Mouse (Mus musculus): ENCODE measurements around the gene Kctd14. TPM values are rescaled to one million over a fixed set of nuclear protein-coding genes. Genes with fewer than 3 reads are reported as not detected.

The Kctd14 gene
- polyA plus RNA-seq, 1 experiment = not detected

DNA sequence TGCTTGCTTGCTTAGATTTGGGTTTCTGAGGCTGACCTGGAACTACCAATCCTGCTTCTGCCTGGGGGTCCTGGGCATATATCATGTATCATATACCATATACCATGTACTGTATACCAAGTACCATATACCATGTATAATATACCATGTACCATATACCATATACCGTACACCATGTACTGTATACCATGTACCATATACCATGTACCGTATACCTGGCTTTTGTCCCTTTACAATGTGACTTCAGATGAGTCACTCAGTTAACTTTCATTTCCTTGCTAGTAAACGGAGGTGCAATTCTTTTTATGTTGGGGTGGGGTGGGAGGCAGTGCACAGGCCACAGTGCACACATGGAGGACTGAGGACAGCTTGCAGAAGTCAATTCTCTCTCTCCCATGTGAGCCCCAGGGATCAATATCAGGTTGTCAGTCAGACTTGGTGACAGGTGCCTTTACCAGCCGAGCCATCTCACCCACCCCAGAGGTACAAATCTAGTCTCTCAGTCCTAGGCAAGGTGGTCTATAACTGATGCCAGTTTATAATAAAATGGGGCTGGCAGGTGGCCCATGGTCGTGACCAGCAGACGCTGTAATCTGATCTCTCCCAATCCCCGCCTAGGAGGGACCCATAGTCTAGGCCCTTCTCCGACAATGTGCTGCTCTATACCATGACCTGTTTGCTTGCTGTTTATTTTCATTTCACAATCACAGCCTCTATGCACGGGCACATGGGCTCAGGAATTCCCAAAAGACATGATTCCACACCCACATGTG is 36.0 kb upstream of the Kctd14 start:
- Histone ChIP-seq H3K4me3 (ENCODE audit: low read depth, low read length) (no peak overlapping the region), H3K4me1 (ENCODE audit: control insufficient read depth, insufficient read depth, low read length) (peaks cover 2% of the 10 kb centered on the region), H3K36me3 (ENCODE audit: control insufficient read depth, insufficient read depth, low read length, poor library complexity, severe bottlenecking) (no peaks in the 10 kb centered on the region), H3K9ac (ENCODE audit: low read depth, poor library complexity, severe bottlenecking) (no peak overlapping the region), H3K27ac (ENCODE audit: insufficient read depth, low read length) (no peak overlapping the region), H3K27me3 (ENCODE audit: control insufficient read depth, insufficient read depth, low read length, poor library complexity, severe bottlenecking) (no peaks in the 10 kb centered on the region), H3K9me3 (replicated peaks; ENCODE audit: control insufficient read depth, insufficient read depth, low read length, poor library complexity, severe bottlenecking) (no peaks in the 10 kb centered on the region)
- TF ChIP-seq POLR2A (IDR thresholded peaks at IDR 0.05; ENCODE audit: insufficient read depth, low read length) = no peak
- TF ChIP-seq CTCF (IDR thresholded peaks at IDR 0.05; ENCODE audit: low read depth, low read length) = no peak
- TF ChIP-seq EP300 (IDR thresholded peaks at IDR 0.05; ENCODE audit: insufficient read depth, low read depth, low read length) = no peak

DNA sequence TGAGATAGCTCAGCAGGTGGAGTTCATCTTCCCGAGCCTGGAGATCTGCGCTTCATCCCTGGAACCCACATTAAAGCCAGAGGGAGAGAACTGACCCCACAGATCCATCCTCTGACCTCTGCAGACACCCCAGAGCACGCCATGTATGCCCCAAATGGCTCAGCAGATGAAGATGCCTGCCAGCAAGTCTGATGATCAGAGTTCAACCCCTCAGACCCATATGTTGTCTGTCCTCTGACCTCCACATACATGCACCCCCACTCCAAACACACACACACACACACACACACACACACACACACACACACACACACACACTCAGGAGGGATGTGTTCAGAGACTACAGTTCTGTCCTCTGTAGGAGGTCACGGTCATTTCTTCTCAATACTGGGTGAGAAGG is 34.6 kb upstream of the Kctd14 start:
- H3K27me3 ChIP-seq (ENCODE audit: control insufficient read depth, insufficient read depth, low read length, poor library complexity, severe bottlenecking) = no peaks in the 10 kb centered on the region
- H3K4me3 ChIP-seq (ENCODE audit: low read depth, low read length) = no peak overlapping the region
- TF ChIP-seq CTCF (IDR thresholded peaks at IDR 0.05; ENCODE audit: low read depth, low read length) (no peak), POLR2A (IDR thresholded peaks at IDR 0.05; ENCODE audit: insufficient read depth, low read length) (no peak), EP300 (IDR thresholded peaks at IDR 0.05; ENCODE audit: insufficient read depth, low read depth, low read length) (no peak)
- no peak overlapping the region for H3K27ac ChIP-seq (ENCODE audit: insufficient read depth, low read length)
- H3K9ac ChIP-seq (ENCODE audit: low read depth, poor library complexity, severe bottlenecking) = no peak overlapping the region
- no peaks in the 10 kb centered on the region for H3K36me3 ChIP-seq (ENCODE audit: control insufficient read depth, insufficient read depth, low read length, poor library complexity, severe bottlenecking)
- no peaks in the 10 kb centered on the region for H3K9me3 ChIP-seq (replicated peaks; ENCODE audit: control insufficient read depth, insufficient read depth, low read length, poor library complexity, severe bottlenecking)
- peaks cover 2% of the 10 kb centered on the region for H3K4me1 ChIP-seq (ENCODE audit: control insufficient read depth, insufficient read depth, low read length)

DNA sequence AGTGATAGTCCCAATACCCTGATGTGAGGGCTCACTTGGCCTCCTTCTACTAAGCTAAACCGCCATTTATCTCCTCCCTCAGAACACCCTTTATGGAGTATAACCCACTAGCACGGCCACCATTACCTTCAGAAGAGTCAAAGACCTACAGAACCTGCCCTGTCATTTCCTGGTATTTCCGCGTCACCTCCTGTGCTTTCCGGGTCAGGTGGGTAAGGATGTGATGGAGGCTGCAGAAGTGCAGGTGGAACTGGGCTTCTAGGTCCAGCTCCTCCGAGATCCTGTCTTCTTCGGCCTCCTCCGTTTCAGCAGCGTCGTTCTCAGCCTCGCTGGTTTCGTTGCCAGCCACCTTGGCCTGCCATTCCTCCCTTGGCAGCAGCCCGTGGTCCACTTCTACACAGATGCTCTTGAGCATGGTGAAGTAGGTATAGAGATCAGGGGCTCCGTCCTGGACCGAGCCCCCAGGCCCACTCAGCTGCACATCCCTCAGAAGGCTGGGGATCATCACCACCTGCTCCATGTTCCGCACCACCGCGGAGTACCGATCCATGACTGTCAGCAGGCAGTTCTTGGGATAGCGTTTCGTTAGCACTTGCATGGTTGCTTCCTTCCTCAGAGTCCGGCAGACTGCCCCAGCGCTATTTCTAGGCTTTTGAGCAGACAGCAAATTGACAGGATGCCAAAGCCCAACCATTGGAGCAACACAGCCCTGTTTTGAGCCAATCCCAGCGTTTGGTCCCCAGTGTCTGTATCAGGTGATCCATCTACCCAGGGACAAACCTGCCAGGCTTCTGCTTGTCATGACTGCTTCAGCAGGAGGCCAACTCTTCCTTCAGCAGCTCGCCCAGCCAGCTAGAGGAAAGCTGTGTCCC is 34.0 kb upstream of the Kctd14 start, which contains the start of gene Thrsp:
Gene Thrsp (minus strand): TSS at position 825 of the 872 bp plus-strand sequence.
- Histone ChIP-seq H3K9ac (ENCODE audit: low read depth, poor library complexity, severe bottlenecking) (no peak within 1 kb of the TSS), H3K27ac (ENCODE audit: insufficient read depth, low read length) (no peak within 1 kb of the TSS), H3K4me3 (ENCODE audit: low read depth, low read length) (peak within 1 kb of the TSS; percentile 3; the same call in 1 of the 2 replicates), H3K9me3 (replicated peaks; ENCODE audit: control insufficient read depth, insufficient read depth, low read length, poor library complexity, severe bottlenecking) (no peaks in the 10 kb centered on the region), H3K27me3 (ENCODE audit: control insufficient read depth, insufficient read depth, low read length, poor library complexity, severe bottlenecking) (no peaks in the 10 kb centered on the region), H3K36me3 (ENCODE audit: control insufficient read depth, insufficient read depth, low read length, poor library complexity, severe bottlenecking) (no peaks in the 10 kb centered on the region), H3K4me1 (ENCODE audit: control insufficient read depth, insufficient read depth, low read length) (peaks cover 2% of the 10 kb centered on the region)
- TF ChIP-seq POLR2A (IDR thresholded peaks at IDR 0.05; ENCODE audit: insufficient read depth, low read length) (no peak), EP300 (IDR thresholded peaks at IDR 0.05; ENCODE audit: insufficient read depth, low read depth, low read length) (no peak), CTCF (IDR thresholded peaks at IDR 0.05; ENCODE audit: low read depth, low read length) (no peak)

DNA sequence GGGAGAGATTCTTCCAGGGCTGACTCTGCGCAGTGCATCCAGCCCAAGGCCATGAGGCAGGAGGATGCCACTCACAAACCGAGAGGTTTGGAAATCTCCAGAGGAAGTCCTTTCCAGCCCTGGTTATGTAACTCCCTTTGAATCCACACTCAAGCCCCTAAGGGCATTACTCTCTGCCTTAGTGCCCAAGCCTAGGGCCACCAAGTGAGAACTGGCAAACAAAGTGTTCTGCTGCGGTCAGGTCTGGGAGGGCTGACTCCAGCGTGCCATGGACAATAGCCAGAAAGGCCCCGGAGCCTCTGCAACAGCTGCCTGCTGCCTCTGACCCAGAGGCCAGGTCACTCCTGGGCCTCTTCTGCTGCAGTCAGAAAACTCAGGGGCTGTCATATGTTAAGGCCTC is 32.4 kb upstream of the Kctd14 start:
- Histone ChIP-seq H3K9ac (ENCODE audit: low read depth, poor library complexity, severe bottlenecking) (no peak overlapping the region), H3K36me3 (ENCODE audit: control insufficient read depth, insufficient read depth, low read length, poor library complexity, severe bottlenecking) (no peaks in the 10 kb centered on the region), H3K9me3 (replicated peaks; ENCODE audit: control insufficient read depth, insufficient read depth, low read length, poor library complexity, severe bottlenecking) (no peaks in the 10 kb centered on the region), H3K4me3 (ENCODE audit: low read depth, low read length) (no peak overlapping the region), H3K27me3 (ENCODE audit: control insufficient read depth, insufficient read depth, low read length, poor library complexity, severe bottlenecking) (no peaks in the 10 kb centered on the region), H3K27ac (ENCODE audit: insufficient read depth, low read length) (no peak overlapping the region), H3K4me1 (ENCODE audit: control insufficient read depth, insufficient read depth, low read length) (peaks cover 2% of the 10 kb centered on the region)
- no peak for TF ChIP-seq EP300 (IDR thresholded peaks at IDR 0.05; ENCODE audit: insufficient read depth, low read depth, low read length)
- no peak for TF ChIP-seq CTCF (IDR thresholded peaks at IDR 0.05; ENCODE audit: low read depth, low read length)
- TF ChIP-seq POLR2A (IDR thresholded peaks at IDR 0.05; ENCODE audit: insufficient read depth, low read length) = no peak

DNA sequence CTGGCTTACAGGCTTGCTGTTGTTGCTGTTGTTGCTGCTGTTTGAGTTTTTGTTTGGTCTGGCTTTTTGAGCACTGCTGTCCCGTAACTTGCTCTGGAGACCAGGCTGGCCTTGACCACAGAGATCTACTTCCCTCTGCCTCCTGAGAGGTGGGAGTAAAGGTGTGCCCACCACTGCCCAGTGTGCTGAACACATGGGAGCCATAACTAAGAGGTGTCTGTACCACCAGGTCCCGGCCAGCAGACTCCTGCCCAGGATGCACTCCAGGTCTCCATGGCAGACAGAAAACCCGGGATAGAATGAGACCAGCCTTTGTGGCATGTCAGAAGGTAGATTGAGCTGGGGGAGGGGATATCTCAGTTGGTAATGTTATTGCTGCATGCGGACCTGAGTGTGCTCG is 32.0 kb upstream of the Kctd14 start:
- TF ChIP-seq EP300 (IDR thresholded peaks at IDR 0.05; ENCODE audit: insufficient read depth, low read depth, low read length) (no peak), CTCF (IDR thresholded peaks at IDR 0.05; ENCODE audit: low read depth, low read length) (no peak), POLR2A (IDR thresholded peaks at IDR 0.05; ENCODE audit: insufficient read depth, low read length) (no peak)
- no peaks in the 10 kb centered on the region for H3K9me3 ChIP-seq (replicated peaks; ENCODE audit: control insufficient read depth, insufficient read depth, low read length, poor library complexity, severe bottlenecking)
- H3K4me1 ChIP-seq (ENCODE audit: control insufficient read depth, insufficient read depth, low read length) = peaks cover 2% of the 10 kb centered on the region
- H3K9ac ChIP-seq (ENCODE audit: low read depth, poor library complexity, severe bottlenecking) = no peak overlapping the region
- no peak overlapping the region for H3K27ac ChIP-seq (ENCODE audit: insufficient read depth, low read length)
- H3K27me3 ChIP-seq (ENCODE audit: control insufficient read depth, insufficient read depth, low read length, poor library complexity, severe bottlenecking) = no peaks in the 10 kb centered on the region
- H3K4me3 ChIP-seq (ENCODE audit: low read depth, low read length) = no peak overlapping the region
- no peaks in the 10 kb centered on the region for H3K36me3 ChIP-seq (ENCODE audit: control insufficient read depth, insufficient read depth, low read length, poor library complexity, severe bottlenecking)
